Mouse (Mus musculus) layer of hippocampus, adult 2 months (tissue): ENCODE measurements around the gene Prkab1. TPM values are rescaled to one million over a fixed set of nuclear protein-coding genes. Genes with fewer than 3 reads are reported as not detected.

ENCODE experiments used
- DNase-seq, 2 experiments: peaks; one replicate each; pipeline ENCODE4 v3.0.0; 2022; ENCODE audit warnings: low spot score in 2 of 2
- H3K27ac ChIP-seq: fragments of 200-600 bp; 2 replicates; pipeline ENCODE4 v1.8.1; 2022
- H3K4me3 ChIP-seq: fragments of 200-600 bp; 2 replicates; pipeline ENCODE4 v1.8.1; 2022; ENCODE audit warnings: mild to moderate bottlenecking
- CTCF ChIP-seq: fragments of 200-600 bp; conservative IDR thresholded peaks from 2 replicates; pipeline ENCODE4 v1.8.1; 2022; ENCODE audit warnings: antibody characterized with exemption, mild to moderate bottlenecking, moderate library complexity
- total RNA-seq, 2 experiments: library from RNA; stranded (reverse); gene quantifications; 2 replicates each; pipeline ENCODE4 v1.2.3; 2021

Gene Prkab1
- total RNA-seq, 2 experiments from 2014 or later, result 19.4 to 19.7 TPM

DNA sequence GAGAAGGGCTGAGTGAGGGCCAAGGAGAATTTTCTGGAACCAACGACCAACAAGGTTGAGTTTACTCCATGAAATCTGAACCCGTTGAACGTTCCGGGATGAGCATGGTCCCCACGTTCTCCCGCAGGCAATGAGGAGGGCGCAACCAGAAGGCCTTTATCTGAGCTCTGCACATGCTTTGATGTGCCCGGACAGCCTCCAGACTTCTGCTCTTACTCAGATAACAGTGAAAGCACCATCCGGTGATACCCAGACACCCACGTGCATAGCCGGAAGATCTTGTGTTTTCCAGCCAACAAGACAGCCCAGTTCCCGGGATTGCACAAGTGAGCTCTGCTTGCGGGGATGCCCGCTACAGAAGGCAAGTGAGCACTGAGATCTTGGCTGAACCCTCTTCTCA is 2.3 kb upstream of the Prkab1 start:
- Histone ChIP-seq H3K4me3 (no peak overlapping the region), H3K27ac (no peak overlapping the region)
- no peak for TF ChIP-seq CTCF
- no peak for DNase-seq

GRCm38 (mm10) chr5:116026107-116026506 is 1.8 kb upstream of the Prkab1 start:
- Histone ChIP-seq H3K4me3 (no peak overlapping the region), H3K27ac (no peak overlapping the region)
- no peak for TF ChIP-seq CTCF
- DNase-seq, result no peak

GRCm38 (mm10) chr5:116023821-116024284 is 455 bp downstream of the Prkab1 start:
- H3K27ac ChIP-seq, result peak overlapping the region; percentile 90
- peak in 1 of 2 experiments; percentile 42 for DNase-seq
- no peak for TF ChIP-seq CTCF
- H3K4me3 ChIP-seq, result peak overlapping the region; percentile 61

DNA sequence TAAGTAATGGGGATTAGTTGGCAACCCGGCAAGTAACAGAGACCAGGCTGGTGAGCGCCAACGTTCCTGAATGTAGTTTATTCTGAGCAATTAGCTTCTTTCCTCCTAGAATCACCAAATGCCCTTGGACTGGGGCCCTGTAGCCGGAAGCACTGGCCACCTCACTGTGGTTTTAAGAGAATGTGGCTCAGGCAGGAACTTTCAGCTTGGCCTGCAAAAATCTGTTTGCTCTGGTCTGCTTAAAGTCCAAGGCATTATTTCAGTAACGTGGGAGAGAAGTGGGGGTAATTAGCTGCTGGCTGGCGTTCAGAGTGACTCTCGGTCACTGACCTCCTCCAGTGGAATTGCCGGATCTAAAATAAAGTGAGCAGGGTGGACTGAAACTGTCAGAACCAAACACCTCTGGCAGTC is 1.1 kb downstream of the Prkab1 start:
- peak overlapping the region; percentile 90 for H3K27ac ChIP-seq
- no peak for TF ChIP-seq CTCF
- H3K4me3 ChIP-seq, result peak overlapping the region; percentile 61
- peak; percentile 48 to 66 for DNase-seq

DNA sequence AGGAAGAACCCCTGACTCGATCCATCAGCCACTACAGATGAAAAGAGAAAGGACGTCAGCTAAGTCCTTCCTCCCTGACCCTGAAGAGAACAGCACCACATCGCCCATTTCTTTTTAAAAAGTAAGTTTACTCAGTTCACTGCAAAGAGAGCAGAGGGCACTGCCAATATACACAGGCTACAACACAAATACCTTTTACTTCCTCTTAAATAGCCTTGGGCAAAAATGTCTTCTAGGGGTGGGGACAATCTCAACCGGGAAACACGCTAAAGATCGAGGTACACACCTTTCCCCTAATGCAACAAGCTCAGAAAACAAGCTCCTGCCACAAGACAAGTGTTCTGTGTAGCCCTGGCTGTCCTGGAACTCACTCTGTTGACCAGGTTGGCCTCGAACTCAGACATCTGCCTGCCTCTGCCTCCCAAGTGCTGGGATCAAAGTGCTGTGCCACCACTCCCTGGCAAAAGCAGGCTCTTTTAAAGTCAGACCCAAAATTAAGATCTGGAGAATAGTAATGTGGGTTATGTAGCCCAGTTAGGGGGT is 1.6 kb downstream of the Prkab1 start:
- TF ChIP-seq CTCF, result no peak
- Histone ChIP-seq H3K27ac (0 out of 2 replicates have a peak overlapping the region, but pooled peaks have one; percentile 90), H3K4me3 (no peak overlapping the region; the same call in 1 of the 2 replicates)
- no peak for DNase-seq

GRCm38 (mm10) chr5:116022131-116022530 is 2.2 kb downstream of the Prkab1 start:
- Histone ChIP-seq H3K27ac (no peak overlapping the region), H3K4me3 (no peak overlapping the region)
- TF ChIP-seq CTCF, result no peak
- DNase-seq, result no peak

- no peak for TF ChIP-seq CTCF
- Histone ChIP-seq H3K4me3 (no peak overlapping the region), H3K27ac (no peak overlapping the region)
- no peak for DNase-seq
Measured at GRCm38 (mm10) chr5:116021552-116021951, 2.8 kb downstream of the Prkab1 start.

- H3K4me3 ChIP-seq, result no peak overlapping the region
- H3K27ac ChIP-seq, result no peak overlapping the region
- TF ChIP-seq CTCF, result no peak
- DNase-seq, result no peak
Measured at GRCm38 (mm10) chr5:116019371-116019770, 4.9 kb downstream of the Prkab1 start.

DNA sequence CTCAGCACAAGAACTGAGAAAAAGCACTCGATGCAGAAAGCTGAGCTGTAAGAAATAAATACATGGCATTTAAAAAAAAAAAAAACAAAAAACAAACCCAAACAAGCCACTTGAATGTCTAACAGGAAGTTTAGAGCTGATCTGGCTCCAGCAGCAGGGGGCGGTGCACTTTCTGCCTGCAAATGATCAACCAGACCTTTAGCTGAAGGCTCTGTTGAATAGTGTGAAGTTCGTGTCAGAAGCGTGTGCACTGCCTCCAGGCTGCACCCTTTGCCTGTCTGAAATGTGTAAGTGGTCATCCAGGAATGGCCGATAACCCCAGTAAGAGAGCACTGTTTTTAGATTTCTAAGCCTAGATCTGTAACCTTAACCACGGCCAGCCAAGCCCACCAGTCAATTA is 5.5 kb downstream of the Prkab1 start:
- TF ChIP-seq CTCF, result peak; percentile 40

GRCm38 (mm10) chr5:116018196-116018595 is 6.1 kb downstream of the Prkab1 start:
- no peak for TF ChIP-seq CTCF
- Histone ChIP-seq H3K4me3 (no peak overlapping the region), H3K27ac (no peak overlapping the region)
- DNase-seq, result no peak

More for the DNA sequence above, 5.5 kb downstream of the Prkab1 start:
- H3K27ac ChIP-seq, result no peak overlapping the region
- H3K4me3 ChIP-seq, result no peak overlapping the region
- no peak for DNase-seq

GRCm38 (mm10) chr5:116017391-116017790 is 6.9 kb downstream of the Prkab1 start:
- DNase-seq, result no peak
- no peak for TF ChIP-seq CTCF
- no peak overlapping the region for H3K27ac ChIP-seq
- H3K4me3 ChIP-seq, result no peak overlapping the region

DNA sequence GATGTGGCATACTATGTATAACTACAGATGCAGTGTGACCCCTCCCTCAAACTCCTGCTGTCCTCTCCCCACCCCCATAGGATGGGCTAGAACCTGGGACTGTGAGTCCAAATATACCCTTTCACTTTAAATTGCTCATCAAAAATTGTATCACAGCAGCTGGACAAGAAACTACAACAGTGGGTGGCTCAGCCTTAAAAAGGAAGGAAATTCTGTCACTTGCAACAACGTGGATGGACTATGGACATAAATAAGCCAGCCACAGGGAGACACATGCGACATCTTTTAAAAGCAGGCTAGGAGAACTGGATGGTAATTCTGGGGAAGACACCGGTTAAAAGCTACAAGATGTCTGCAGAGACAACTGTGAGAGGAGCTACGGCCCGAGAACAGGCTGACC is 7.8 kb downstream of the Prkab1 start:
- Histone ChIP-seq H3K27ac (no peak overlapping the region), H3K4me3 (no peak overlapping the region)
- TF ChIP-seq CTCF, result no peak
- DNase-seq, result no peak

DNA sequence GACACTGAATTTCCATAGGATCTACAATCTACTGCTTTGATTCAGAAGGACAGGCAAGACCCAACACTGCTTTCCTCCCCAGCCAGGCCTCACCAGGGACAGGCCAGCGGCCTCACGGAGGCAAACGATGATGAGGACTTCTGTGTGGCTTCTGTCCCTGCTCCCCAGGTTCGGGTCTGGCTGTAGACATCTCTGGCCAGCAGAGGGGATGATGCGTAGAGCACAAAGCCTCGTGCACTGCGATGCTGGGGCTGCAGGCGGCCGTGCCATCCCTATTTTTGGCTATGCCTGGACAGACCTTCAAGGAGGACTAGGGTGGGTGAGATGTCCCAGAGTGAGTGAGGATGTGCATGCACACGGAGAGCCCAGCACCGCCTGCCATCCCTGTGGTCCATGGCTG is 10.1 kb downstream of the Prkab1 start:
- DNase-seq, result no peak
- no peak overlapping the region for H3K4me3 ChIP-seq
- H3K27ac ChIP-seq, result no peak overlapping the region
- TF ChIP-seq CTCF, result no peak

DNA sequence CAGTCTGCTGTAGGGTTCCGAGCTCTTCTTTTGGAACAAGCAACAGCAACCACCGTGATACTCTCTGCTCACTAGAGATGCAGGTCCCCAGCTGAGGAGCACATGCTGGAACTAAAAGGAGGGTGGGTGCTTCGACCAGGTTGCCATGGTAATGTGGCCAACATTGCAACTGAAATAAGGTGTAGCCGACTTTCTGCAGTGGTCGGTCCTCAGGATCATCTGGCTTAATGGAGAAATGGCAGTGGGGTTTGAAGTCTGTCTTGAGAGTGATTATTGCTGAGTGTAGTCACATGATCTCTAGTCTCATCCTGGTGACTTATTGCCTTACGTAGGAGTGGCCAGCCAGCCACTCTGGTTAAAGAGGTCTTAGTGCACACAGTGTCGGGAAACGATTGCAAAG is 10.5 kb downstream of the Prkab1 start:
- H3K4me3 ChIP-seq, result no peak overlapping the region

GRCm38 (mm10) chr5:116012503-116012902 is 11.8 kb downstream of the Prkab1 start:
- H3K4me3 ChIP-seq, result no peak overlapping the region
- H3K27ac ChIP-seq, result no peak overlapping the region
- DNase-seq, result no peak
- TF ChIP-seq CTCF, result no peak

More for the DNA sequence above, 10.5 kb downstream of the Prkab1 start:
- H3K27ac ChIP-seq, result no peak overlapping the region
- DNase-seq, result no peak
- no peak for TF ChIP-seq CTCF
